ENCODE assay signal across 29 mouse cellular contexts in the genomic region with DNA sequence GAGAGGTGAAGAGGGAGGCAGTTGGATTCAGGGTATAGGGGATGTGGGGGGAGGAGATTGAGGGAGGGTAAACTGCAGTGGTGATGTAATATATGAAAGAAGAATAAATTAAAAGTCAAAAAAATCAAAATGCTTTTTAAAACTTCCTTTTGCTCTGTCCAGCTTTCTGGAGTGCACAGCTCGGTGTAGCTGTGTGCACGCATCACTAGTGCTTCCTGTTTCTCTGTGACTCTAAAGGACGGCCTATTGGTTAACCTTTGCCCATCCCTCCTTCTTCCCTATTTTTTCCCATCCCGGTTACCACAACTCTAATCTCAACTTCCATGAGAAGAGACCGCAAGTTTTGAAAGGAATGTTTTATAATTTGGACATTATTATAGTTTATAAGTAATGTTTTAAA.
"Had no signal": no experiment of that assay in that cellular context is flagged by ENCODE, and none has a peak within 500 bp of the region (broad histone marks: within the 10 kb centered on the region; RNA-seq: fewer than 3 reads in every experiment).

No protein-coding gene starts in this region.

- H3K9me3 ChIP-seq: embryonic facial prominence, embryonic 10.5 days; embryonic facial prominence, embryonic 12.5 days; embryonic facial prominence, embryonic 13.5 days; embryonic facial prominence, embryonic 15.5 days; forebrain, embryonic 10.5 days; forebrain, embryonic 12.5 days; forebrain, embryonic 13.5 days; forebrain, embryonic 15.5 days had no signal

- ATAC-seq: forebrain, embryonic 13.5 days; forebrain, embryonic 14.5 days; forebrain, embryonic 15.5 days; forebrain, embryonic 16.5 days; forebrain, postnatal 0 days had no signal

- H3K27ac ChIP-seq: embryonic facial prominence, embryonic 10.5 days; embryonic facial prominence, embryonic 12.5 days; forebrain, embryonic 10.5 days; forebrain, embryonic 12.5 days; forebrain, embryonic 13.5 days; forebrain, embryonic 15.5 days; gastrocnemius, adult 2 months; heart, adult 2 months had no signal

- H3K4me1 ChIP-seq: embryonic facial prominence, embryonic 10.5 days; embryonic facial prominence, embryonic 12.5 days; forebrain, embryonic 10.5 days had no signal

- H3K4me2 ChIP-seq: embryonic facial prominence, embryonic 12.5 days; embryonic facial prominence, embryonic 15.5 days; forebrain, embryonic 12.5 days; forebrain, embryonic 13.5 days; forebrain, embryonic 15.5 days had no signal

- H3K4me3 ChIP-seq: embryonic facial prominence, embryonic 10.5 days; embryonic facial prominence, embryonic 12.5 days; embryonic facial prominence, embryonic 13.5 days; embryonic facial prominence, embryonic 15.5 days; erythroblast, embryonic 14.5 days; forebrain, embryonic 10.5 days; forebrain, embryonic 12.5 days; forebrain, embryonic 13.5 days; forebrain, embryonic 15.5 days; gastrocnemius, adult 2 months; heart, adult 2 months had no signal

- H3K27me3 ChIP-seq: embryonic facial prominence, embryonic 12.5 days; embryonic facial prominence, embryonic 13.5 days; embryonic facial prominence, embryonic 15.5 days; forebrain, embryonic 12.5 days; forebrain, embryonic 13.5 days; forebrain, embryonic 15.5 days had no signal

- H3K9ac ChIP-seq: embryonic facial prominence, embryonic 12.5 days; embryonic facial prominence, embryonic 13.5 days; embryonic facial prominence, embryonic 15.5 days; forebrain, embryonic 12.5 days; forebrain, embryonic 13.5 days; forebrain, embryonic 15.5 days; forebrain, postnatal 0 days had no signal

- H3K36me3 ChIP-seq: embryonic facial prominence, embryonic 10.5 days; embryonic facial prominence, embryonic 12.5 days; embryonic facial prominence, embryonic 13.5 days; embryonic facial prominence, embryonic 15.5 days; forebrain, embryonic 10.5 days; forebrain, embryonic 12.5 days; forebrain, embryonic 15.5 days had no signal

- DNase-seq: cerebellum, adult 2 months; cerebellum, adult 8-10 months; cerebellum, adult 9-10 months; cerebellum, adult 9-11 months; cerebellum, postnatal 10 days; cerebellum, postnatal 14 days; cerebellum, postnatal 25 days; cerebellum, postnatal 36 days; embryo, embryonic 11 days; forebrain, postnatal 0 days; gastrocnemius, adult 2 months; gastrocnemius, postnatal 10 days; gastrocnemius, postnatal 14 days; gastrocnemius, postnatal 25 days; gastrocnemius, postnatal 36 days; heart, adult 11 months; heart, adult 18-20 months; heart, adult 2 months had no signal
